Mouse (Mus musculus): ENCODE measurements at regions not wholly inside any gene's neighbourhood (a gene's known extent, or its start where the extent isn't known, plus 50 kb on each side); places are given as distances from the start of the nearest gene placed in this dataset.

GRCm38 (mm10) chrX:42352610-42353254 lies 136.8 kb upstream of the Tex13c2 start:
- WGBS, result 79% methylated on average over 5 of the region's 5 CpGs
- Histone ChIP-seq H3K9ac (ENCODE audit: low read depth, low read length) (no peak overlapping the region), H3K36me3 (ENCODE audit: control insufficient read depth, insufficient read depth, low read length) (no peaks in the 10 kb centered on the region), H3K79me2 (replicated peaks; ENCODE audit: control insufficient read depth, insufficient read depth, low read length) (no peaks in the 10 kb centered on the region), H3K4me1 (ENCODE audit: control insufficient read depth, insufficient read depth, low read length) (no peaks in the 10 kb centered on the region), H3K27ac (no peak overlapping the region), H3K27me3 (ENCODE audit: control insufficient read depth, insufficient read depth, low read length) (no peaks in the 10 kb centered on the region), H3K4me3 (no peak overlapping the region)
- TF ChIP-seq EP300 (IDR thresholded peaks at IDR 0.05; ENCODE audit: insufficient read depth, low read depth, low read length), result no peak
- TF ChIP-seq CTCF (IDR thresholded peaks at IDR 0.05), result no peak
- TF ChIP-seq POLR2A (IDR thresholded peaks at IDR 0.05; ENCODE audit: insufficient read depth, low read depth, low read length), result no peak
- intact Hi-C loops (cut with DNase I), result no loop called here
- DNase-seq, result no peak

- intact Hi-C loops (cut with DNase I), result no loop called here
- Histone ChIP-seq H3K9ac (ENCODE audit: low read depth, low read length) (no peak overlapping the region), H3K27me3 (ENCODE audit: control insufficient read depth, insufficient read depth, low read length) (no peaks in the 10 kb centered on the region), H3K79me2 (replicated peaks; ENCODE audit: control insufficient read depth, insufficient read depth, low read length) (no peaks in the 10 kb centered on the region), H3K4me1 (ENCODE audit: control insufficient read depth, insufficient read depth, low read length) (no peaks in the 10 kb centered on the region), H3K27ac (no peak overlapping the region), H3K36me3 (ENCODE audit: control insufficient read depth, insufficient read depth, low read length) (no peaks in the 10 kb centered on the region), H3K4me3 (no peak overlapping the region)
- 57% methylated on average over 10 of the region's 12 CpGs for WGBS
- TF ChIP-seq EP300 (IDR thresholded peaks at IDR 0.05; ENCODE audit: insufficient read depth, low read depth, low read length), result no peak
- no peak for TF ChIP-seq POLR2A (IDR thresholded peaks at IDR 0.05; ENCODE audit: insufficient read depth, low read depth, low read length)
- TF ChIP-seq CTCF (IDR thresholded peaks at IDR 0.05), result no peak
- no peak for DNase-seq
These were observed 129.9 kb upstream of the Tex13c2 start for GRCm38 (mm10) chrX:42359381-42360172.

GRCm38 (mm10) chrX:42360173-42360931 lies 129.1 kb upstream of the Tex13c2 start:
- Histone ChIP-seq H3K36me3 (ENCODE audit: control insufficient read depth, insufficient read depth, low read length) (no peaks in the 10 kb centered on the region), H3K27me3 (ENCODE audit: control insufficient read depth, insufficient read depth, low read length) (no peaks in the 10 kb centered on the region), H3K4me3 (peak overlapping the region; percentile 34), H3K4me1 (ENCODE audit: control insufficient read depth, insufficient read depth, low read length) (no peaks in the 10 kb centered on the region), H3K79me2 (replicated peaks; ENCODE audit: control insufficient read depth, insufficient read depth, low read length) (no peaks in the 10 kb centered on the region), H3K9ac (ENCODE audit: low read depth, low read length) (no peak overlapping the region; the same call in 1 of the 2 replicates), H3K27ac (no peak overlapping the region)
- peak in 1 of 2 experiments; percentile 4 for DNase-seq
- WGBS, result 19% methylated on average over 15 of the region's 15 CpGs
- intact Hi-C loops (cut with DNase I), result no loop called here
- TF ChIP-seq EP300 (IDR thresholded peaks at IDR 0.05; ENCODE audit: insufficient read depth, low read depth, low read length) (no peak), CTCF (IDR thresholded peaks at IDR 0.05) (peak; percentile 51)

- Histone ChIP-seq H3K4me3 (no peak overlapping the region; the same call in 1 of the 2 replicates), H3K79me2 (replicated peaks; ENCODE audit: control insufficient read depth, insufficient read depth, low read length) (no peaks in the 10 kb centered on the region), H3K4me1 (ENCODE audit: control insufficient read depth, insufficient read depth, low read length) (no peaks in the 10 kb centered on the region), H3K9ac (ENCODE audit: low read depth, low read length) (no peak overlapping the region), H3K27ac (no peak overlapping the region), H3K27me3 (ENCODE audit: control insufficient read depth, insufficient read depth, low read length) (no peaks in the 10 kb centered on the region), H3K36me3 (ENCODE audit: control insufficient read depth, insufficient read depth, low read length) (no peaks in the 10 kb centered on the region)
- no peak for DNase-seq
- intact Hi-C loops (cut with DNase I), result no loop called here
- TF ChIP-seq CTCF (IDR thresholded peaks at IDR 0.05) (no peak), EP300 (IDR thresholded peaks at IDR 0.05; ENCODE audit: insufficient read depth, low read depth, low read length) (no peak), POLR2A (IDR thresholded peaks at IDR 0.05; ENCODE audit: insufficient read depth, low read depth, low read length) (no peak)
- WGBS, result 35% methylated on average over 6 of the region's 6 CpGs
These were observed 128.5 kb upstream of the Tex13c2 start for GRCm38 (mm10) chrX:42360973-42361372.

GRCm38 (mm10) chrX:42361400-42362028 lies 128.0 kb upstream of the Tex13c2 start:
- Histone ChIP-seq H3K4me3 (no peak overlapping the region), H3K9ac (ENCODE audit: low read depth, low read length) (no peak overlapping the region), H3K27ac (no peak overlapping the region), H3K36me3 (ENCODE audit: control insufficient read depth, insufficient read depth, low read length) (no peaks in the 10 kb centered on the region), H3K27me3 (ENCODE audit: control insufficient read depth, insufficient read depth, low read length) (no peaks in the 10 kb centered on the region), H3K79me2 (replicated peaks; ENCODE audit: control insufficient read depth, insufficient read depth, low read length) (no peaks in the 10 kb centered on the region), H3K4me1 (ENCODE audit: control insufficient read depth, insufficient read depth, low read length) (no peaks in the 10 kb centered on the region)
- 61% methylated on average over 15 of the region's 15 CpGs for whole genome bisulfite sequencing
- intact Hi-C loops (cut with DNase I), result no loop called here
- DNase-seq, result no peak
- TF ChIP-seq EP300 (IDR thresholded peaks at IDR 0.05; ENCODE audit: insufficient read depth, low read depth, low read length) (no peak), POLR2A (IDR thresholded peaks at IDR 0.05; ENCODE audit: insufficient read depth, low read depth, low read length) (no peak), CTCF (IDR thresholded peaks at IDR 0.05) (no peak)

All from heart, adult 2 months (tissue).